Mouse (Mus musculus) 416B (cell line): ENCODE results near the gene Nicn1.
A peak's percentile ranks its signal among the peaks of the same experiment; 100 is the strongest.
"Not testable (repeated sequence)": the region's sequence is repeated elsewhere in the genome, so short reads cannot be mapped to it uniquely, and the experiment has no call there.

Experiments
- DNase-seq: peaks from one replicate; pipeline ENCODE4 v3.0.0; 2011; ENCODE audit warnings: low read depth

Gene Nicn1

DNA sequence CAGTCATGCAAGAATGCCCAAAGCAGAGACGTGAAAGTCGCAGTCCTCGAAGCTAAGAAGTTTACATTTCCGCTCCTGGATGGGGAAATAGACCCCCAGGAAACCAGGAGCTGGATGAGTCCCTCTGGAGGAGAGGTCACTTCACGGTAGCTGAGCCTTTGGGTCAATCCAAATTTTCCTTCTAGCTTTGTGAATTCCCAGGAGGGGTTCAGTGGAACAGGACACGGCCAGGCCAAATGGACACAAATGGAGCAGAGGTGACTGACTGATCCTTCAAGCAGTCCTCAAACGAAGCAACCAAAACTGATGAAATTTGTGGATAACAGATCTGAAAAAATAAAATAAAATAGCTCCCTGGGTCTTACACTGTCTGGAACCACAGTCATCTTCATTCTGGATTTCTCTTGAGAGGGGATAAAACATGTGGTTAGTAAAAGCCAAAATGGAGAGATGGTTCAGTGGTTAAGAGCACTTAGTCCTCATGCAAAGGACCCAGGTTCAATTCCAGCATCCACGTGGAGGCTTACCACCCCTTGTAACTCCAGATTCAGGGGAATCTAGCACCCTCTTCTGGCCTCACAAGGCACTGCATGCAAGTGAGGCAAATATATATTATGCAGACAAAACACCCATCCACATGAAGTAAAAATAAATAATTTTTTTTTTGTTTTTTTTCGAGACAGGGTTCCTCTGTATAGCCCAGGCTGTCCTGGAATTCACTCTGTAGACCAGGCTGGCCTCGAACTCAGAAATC, 11.4 kb upstream of the Nicn1 start:
- DNase-seq: peak; percentile 82

DNA sequence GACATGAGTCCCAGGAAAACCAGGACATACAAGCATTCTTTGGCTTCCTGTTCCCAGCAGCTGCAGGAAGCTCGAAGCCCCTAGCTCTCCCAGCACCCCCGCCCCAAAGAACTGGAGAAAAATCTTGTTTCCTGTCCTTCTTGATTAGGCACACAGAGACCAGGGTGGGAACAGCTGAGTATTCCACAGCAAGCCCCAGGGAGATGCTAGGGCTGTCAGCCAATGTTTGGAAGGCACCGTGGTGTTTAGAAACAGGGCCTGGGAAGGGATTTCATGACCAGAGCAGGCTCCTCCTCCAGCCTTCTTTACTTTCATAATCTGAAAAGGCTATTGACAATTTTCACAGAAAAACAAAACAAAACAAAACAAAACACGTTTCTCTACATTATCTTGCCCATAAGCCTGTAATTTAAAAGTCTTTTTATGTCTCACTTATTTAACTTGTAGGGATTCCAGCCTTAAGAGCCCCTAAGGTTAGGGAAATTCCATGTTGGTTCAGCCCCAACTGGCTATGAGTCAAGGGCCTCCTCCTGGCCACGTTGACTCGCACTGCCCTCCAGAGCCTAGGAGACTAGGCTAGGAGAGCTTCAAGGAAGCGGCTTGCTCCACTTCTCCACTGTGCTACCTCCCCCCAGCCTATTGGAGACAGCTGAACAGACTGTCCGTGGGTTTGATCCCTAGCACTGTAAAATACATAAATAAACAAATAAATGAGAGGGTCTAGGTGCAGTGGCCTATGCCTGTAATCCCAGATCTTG, 10.0 kb upstream of the Nicn1 start:
- DNase-seq: peak; percentile 34

DNA sequence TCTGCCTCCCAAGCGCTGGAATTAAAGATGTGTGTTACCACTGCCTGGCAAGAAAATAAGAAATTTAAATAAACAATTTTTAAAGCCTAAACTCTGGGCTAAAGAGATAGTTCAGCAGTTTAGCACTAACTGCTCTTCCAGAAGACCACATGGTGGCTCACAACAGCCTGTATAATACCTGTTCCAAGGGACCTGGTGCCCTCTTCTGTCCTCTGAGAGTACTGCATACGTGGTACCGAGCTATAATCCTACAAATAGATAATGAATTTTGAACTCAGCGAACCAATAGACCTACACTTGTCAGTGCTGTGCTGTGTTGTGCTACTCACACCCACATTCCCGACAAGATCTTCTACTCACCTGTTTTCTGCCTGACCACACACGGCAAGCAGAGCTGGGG, 5.8 kb upstream of the Nicn1 start:
- peak; percentile 89 for DNase-seq

DNA sequence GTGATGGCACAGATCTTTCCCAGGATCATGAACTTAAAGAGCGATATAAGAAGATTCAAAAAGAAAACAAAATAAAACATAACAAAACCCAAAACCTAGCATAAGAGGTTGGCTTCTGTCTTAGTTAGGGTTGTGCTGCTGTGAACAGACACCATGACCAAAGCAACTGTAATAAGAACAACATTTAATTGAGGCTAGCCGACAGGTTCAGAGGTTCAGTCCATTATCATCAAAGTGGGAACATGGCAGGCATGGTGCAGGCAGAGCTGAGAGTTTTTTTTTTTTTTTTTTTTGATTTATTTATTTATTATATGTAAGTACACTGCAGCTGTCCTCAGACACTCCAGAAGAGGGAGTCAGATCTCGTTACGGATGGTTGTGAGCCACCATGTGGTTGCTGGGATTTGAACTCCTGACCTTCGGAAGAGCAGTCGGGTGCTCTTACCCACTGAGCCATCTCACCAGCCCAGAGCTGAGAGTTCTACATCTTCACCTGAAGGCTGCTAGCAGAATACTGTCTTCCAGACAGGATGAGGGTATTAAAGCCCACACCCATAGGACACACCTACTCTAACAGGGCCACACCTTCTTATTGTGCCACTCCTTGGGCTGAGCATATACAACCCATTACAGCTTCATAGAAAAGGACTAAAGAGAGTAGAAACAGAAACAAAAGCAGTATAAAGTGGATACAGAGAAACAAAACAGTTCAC, 2.5 kb upstream of the Nicn1 start:
- DNase-seq: not testable (repeated sequence)

DNA sequence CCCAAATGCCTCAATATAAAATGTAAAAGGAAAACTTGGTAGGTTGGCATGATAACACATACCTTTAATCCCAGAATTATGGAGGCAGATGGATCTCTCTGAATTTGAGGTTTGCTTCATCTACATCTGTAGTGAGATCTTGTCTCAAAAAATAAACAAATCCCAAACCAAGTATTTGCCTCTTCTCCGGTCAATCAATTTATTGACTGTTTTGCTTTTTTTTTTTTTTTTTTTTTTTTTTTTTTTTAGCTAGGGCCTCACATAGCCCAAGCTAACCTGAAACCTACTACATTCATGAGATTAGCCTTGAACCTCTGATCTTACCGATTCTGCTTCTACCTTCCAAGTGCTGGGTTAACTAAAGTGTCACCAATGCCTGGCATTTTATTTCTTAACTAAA, 882 bp upstream of the Nicn1 start:
- no peak for DNase-seq

DNA sequence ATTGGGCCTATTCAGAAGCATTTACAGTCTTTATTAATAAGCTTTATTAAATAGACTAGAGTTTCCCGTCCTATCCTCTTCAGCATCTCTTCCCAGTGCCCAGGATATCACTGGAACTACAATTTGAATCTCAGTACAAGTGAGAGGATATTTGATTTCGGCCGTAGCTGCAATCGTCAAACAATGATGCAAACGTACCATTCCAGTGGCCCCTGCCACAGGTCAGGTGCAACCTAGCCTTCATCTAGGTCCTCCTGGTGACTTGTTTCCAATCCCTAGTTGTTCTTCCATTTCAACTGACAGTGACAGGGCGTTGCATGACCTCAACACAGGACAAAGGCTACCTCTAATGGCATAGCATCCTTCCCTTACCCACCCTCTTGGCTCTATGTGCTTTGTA, 544 bp downstream of the Nicn1 start:
- no peak for DNase-seq

DNA sequence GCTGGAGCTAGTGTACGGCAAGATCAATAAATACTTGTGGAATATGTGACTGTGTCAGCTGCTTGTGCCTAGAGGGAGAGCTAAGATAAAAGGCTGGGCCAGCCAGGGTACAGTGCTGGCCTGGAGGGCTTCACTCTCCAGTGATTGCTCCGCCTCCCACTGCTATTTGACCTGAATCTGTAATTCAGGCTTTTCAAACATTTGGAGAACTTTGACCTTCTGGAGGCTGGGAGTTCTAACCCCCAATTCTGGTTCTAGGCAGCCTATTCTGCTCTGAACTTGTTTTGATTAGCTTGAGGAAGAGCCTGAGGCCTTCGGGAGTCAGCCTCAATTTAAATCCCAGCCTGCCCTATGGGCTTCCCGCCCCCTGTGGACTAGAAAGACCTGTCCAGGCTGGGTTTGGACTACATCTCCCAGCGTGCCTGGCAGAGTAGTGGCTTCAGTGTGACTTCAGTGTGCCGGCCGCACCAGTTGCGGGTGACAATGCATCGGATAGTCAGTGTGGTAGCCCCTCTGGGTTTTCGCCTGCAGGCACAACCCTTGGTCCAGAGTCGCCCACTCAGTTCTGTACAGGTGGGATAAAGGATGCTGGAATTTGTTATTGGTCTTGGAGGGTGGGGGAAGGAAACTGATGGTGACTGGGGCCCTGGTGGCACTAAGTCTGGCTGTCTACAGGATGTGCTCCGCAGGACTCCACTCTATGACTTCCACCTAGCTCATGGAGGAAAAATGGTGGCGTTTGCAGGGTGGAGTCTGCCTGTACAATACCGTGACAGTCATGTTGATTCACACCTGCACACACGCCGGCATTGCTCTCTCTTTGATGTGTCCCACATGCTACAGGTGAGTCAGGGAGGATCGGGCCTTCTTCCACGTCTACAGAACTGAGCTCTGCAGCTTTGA, 6.5 kb downstream of the Nicn1 start, which contains the start of gene Amt:
Gene Amt, plus strand, starts transcription at position 401 of the 903 bp plus-strand sequence.
- DNase-seq: no peak

DNA sequence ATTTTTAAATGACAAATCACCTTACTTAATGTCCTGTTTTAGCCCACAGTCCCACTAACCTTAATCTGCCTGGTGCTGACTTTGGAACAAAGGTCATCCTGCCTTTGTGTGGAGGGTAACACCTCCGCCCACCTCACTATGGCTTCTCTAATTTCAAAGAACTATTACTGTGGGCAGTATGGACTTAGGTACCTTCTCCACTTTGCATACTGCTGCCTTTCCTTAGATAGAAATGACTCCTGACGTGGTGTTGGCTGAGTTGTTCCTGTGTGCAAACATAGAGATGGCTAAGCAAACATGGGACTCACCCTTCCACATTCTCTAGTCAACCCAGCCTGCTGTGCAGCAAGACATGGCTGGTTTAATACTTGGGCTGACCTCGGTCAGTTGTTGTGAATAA, 11.6 kb downstream of the Nicn1 start:
- DNase-seq: no peak

DNA sequence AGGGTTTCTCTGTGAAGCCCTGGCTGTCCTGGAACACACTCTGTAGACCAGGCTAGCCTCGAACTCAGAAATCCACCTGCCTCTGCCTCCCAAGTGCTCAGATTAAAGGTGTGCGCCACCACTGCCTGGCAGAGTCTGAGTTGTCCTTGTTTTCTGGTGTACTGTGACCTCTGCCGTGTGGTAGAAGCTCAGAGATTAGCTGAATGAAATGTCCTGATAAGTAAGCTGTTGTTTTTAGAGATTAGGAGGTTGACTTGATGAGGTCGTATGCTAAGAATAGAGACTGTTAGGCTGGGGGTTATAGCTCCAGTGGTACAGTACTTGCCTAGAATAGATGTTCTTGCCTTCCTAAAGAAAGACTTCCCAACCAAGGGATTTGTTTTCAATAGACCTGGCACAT, 14.5 kb downstream of the Nicn1 start:
- no peak for DNase-seq

DNA sequence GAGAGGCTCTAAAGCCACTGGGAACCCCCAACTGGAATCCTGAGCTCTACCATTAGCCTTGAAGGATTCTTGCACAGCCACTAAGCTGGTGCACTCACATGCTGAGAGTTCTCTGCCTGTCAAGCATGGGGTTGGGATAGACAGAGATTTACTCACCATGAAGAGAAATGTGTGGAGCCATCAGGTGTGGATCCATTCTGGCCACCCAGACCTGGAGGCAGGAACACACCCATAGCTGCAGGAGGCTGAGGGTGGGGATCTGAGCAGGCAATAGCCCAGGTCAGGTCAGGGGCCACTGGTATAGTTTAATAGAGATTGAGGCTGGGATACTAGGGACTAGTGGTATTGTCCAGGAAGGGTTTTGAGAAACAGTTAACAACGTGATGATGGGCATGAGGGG, 14.9 kb downstream of the Nicn1 start:
- no peak for DNase-seq

DNA sequence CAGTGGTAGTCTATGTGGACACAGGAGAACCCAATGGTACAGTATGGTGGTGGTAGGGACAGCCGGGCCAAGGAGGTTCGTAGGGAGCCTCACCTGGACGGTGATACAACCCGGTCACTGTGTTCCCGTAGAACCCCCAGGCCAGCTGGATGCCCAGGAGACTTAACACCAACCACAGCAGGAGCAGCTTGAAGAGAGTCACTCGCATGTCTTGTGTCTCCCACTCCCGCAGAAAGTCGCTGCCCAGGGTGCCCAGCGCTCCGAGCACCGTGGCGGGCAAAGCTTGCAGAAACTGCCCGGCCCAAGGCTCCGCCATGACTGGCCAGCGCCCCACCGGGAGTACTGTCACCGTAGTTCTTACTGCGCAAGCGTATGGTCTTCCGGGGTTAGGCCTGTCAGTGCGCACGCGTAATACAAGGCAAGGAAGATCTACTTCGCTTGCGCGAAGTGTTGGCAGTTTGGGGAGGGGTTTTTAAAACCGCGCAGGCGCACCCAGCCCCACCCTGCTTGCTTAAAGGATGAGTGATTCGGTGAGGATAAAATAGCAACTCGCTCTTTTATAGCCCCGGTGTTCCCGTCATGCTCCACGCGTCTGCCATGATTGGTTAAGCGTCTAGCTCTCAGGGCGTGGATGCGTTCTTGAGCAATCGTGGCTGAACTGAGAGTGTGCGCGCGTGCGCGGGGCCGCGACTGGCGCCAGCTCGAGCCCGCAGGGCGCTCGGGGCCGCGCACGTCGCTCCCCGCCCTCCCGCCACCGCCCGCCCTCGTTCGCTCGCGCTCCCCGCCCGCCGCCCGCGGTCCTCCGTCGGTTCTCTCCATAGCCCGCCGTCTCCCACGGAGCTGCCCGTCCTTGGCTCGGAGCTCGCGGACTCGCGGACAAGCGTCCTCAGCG, 15.6 kb downstream of the Nicn1 start, which contains the start of the genes Rhoa and Tcta:
Gene Rhoa, plus strand, starts transcription at position 501 of the 892 bp plus-strand sequence.
Gene Tcta, minus strand, starts transcription at position 532 of the 892 bp plus-strand sequence.
- DNase-seq: peak; percentile 100

DNA sequence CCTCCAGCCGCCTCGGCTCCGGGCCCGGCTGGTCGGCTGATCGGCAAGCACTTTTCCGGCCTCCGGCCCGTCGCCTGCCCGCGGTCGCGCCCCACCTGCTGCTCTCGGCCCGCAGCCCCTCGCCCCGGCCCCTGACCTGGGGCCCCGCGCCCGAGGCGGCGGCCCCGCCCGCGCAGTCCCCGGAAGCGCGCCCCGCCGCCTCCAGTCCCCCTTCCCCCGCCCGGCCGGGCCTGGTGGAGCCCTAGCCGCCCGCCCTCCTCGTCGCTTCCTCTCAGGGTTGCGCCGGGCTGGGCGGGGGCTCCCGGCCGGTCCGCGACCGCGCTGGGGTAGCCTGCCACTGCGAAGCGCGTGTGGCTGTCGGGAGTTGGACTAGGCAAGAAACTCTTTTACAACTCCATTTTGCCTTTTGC, 16.3 kb downstream of the Nicn1 start:
- DNase-seq: peak; percentile 75

DNA sequence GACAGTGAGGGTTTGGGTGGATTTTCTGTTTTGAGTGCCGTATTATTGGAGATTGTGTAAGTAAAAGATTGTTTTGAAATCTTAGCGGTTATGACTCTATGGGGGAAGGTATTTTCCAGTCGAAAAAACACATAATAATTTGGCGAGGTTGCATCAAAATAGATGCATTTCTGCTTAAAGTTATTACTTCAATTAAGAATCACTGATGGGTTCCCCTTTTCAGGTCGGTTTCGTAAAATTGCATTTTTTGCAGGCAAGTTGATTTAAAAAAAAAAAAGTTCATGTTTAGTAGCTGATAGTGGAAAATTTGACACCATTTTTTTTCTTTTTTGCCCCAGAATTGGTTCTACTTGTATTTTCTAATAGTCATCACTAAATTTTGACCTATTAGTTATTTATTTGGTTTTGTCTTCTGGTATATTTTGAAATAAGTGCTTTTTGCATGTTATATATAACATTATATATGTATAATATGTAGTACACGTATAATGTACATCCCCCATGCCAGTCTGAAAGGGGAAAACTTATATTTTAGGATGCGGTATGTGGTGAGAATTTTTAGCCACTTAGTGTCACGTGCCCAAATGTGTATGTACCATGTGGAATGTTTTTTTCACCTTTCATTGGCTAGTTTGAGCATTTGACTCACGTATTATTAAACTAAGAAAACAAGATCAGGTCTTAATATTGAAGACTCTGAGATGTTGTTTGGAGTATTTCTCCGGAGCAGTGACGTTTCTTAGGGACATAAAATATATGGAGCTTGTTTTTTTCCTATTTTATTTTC, 17.0 kb downstream of the Nicn1 start:
- peak; percentile 76 for DNase-seq

DNA sequence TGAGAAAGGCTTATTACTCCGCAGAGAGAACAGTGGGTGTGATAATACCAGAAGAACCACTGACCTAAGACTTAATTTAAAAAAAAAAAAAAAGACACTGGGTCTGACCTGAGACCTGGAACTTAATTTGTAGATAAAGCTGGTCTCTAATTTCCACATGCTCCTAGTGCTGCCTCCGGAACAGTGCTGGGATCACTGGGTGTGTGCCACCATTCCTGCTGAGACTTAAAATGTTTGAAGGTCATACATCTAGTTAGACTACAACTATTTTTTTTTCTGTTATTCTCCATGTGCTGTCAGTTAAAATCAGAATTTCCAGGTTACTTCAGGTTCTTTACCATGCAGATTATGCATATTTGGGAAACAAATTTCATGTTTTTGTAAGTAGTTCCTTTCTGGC, 17.9 kb downstream of the Nicn1 start:
- no peak for DNase-seq

DNA sequence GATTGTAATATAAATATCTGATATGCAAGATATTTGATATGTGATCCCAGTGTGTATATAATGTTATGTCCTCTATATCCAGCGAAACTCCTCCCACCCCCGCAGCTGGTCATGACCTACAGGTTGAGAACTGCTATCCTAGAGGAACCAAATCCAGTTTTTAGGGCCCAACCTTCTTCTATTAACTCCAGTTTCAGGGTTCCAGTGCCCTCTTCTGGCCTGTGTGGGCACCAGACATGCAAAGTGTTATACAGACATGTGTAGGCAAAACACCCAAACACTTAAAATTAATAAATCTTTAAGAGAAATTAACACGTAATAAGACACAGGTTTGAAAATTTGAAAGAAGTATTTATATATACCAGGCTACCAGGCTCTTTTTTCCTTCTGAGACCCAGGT, 27.3 kb downstream of the Nicn1 start:
- DNase-seq: peak; percentile 55

DNA sequence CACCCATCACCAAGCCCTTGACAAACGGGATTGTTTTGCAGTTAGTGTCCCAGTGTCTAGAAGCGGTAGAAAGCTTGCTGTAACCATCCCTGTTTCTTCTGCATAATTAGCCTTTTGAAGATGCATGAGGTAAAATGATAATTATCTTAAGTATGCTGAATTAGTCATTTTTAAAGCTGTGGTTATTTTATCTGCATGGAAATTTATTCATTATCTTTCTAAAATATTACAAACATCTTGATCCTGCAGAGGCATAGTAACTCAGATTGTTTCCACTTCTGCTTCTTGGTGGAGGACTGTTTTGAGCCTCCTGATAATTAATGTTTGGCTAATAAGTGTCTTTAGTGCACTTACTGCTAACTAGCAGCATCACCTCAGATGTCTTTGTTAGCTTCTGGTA, 28.2 kb downstream of the Nicn1 start:
- DNase-seq: no peak

DNA sequence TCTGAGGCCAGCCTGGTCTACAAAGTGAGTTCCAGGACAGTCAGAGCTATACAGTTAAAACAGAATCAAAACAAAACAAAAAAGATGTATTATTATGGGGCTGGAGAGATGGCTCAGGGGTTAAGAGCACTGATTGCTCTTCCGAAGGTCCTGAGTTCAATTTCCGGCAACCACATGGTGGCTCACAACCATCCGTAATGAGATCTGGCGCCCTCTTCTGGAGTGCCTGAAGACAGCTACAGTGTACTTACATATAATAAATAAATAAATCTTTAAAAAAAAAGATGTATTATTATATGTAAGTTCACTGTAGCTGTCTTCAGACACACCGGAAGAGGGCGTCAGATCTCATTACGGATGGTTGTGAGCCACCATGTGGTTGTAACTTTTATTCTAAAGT, 31.8 kb downstream of the Nicn1 start:
- DNase-seq: not testable (repeated sequence)

DNA sequence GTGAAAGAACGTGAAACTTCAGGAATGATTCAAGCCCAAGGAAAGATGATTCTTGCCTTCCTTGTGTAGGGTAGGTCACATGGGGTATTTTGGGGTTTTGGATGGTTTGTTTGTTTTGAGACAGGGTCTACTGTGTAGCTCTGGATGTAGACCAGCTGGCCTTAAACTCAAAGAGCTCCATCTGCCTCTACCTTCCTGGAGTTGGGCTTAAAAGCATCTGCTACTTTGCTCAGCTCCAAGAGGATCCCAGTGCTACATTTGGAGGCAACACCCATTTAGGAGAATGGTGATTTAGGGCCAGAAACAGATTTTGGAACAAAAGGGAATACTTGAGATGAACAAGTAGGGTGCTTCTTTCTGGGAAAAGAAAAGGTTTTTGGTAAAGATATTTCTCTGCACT, 34.6 kb downstream of the Nicn1 start:
- no peak for DNase-seq

DNA sequence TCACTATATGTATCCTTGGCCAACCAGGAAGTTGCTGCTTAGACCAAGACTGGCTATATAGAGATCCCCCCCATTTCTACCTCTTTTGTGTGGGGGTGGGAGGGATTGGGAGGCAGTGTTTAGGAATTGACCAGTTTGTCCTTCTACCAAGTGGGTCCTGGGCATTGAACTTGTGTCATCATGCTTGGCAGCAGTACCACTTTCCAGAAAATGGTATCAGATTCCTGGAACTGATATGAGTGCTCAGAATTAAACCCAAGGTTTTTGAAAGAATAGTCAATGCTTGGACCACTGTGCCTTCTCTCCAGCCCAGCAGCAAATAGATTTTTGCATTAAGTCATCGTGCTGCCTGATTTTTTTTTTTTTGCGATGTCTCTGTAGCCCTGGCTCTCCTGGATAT, 35.6 kb downstream of the Nicn1 start:
- no peak for DNase-seq
